12 mouse cellular contexts compared by ENCODE assay signal in genomic region chr12:52671943-52672342, GRCm38 (mm10). TPM values are rescaled to one million over a fixed set of nuclear protein-coding genes. Genes with fewer than 3 reads are reported as not detected.
DNase-seq lines count a peak whose midpoint lies in the region; ATAC-seq and TF ChIP-seq lines count a peak whose summit lies in the region.
"Had no signal": no experiment of that assay in that cellular context is flagged by ENCODE, and none has a peak within 500 bp of the region (broad histone marks: within the 10 kb centered on the region; RNA-seq: fewer than 3 reads in every experiment).

No protein-coding gene starts in this region.

- no peaks in the 10 kb centered on the region for H3K9me3 ChIP-seq in heart, embryonic 10.5 days
- no peaks in the 10 kb centered on the region for H3K9me3 ChIP-seq in embryonic facial prominence, embryonic 15.5 days (replicated peaks)
- no peaks in the 10 kb centered on the region for H3K9me3 ChIP-seq in limb, embryonic 12.5 days

- H3K36me3 ChIP-seq in heart, embryonic 10.5 days = no peaks in the 10 kb centered on the region
- no peaks in the 10 kb centered on the region for H3K36me3 ChIP-seq in embryonic facial prominence, embryonic 15.5 days
- H3K36me3 ChIP-seq in limb, embryonic 12.5 days = no peaks in the 10 kb centered on the region

- intact Hi-C loops in heart, postnatal 14 days (cut with DNase I) = no loop called here
- intact Hi-C loops in gastrocnemius, adult 2 months (cut with DNase I) = no loop called here
- intact Hi-C loops in left cerebral cortex, postnatal 14 days (cut with DNase I) = no loop called here

- no peak overlapping the region for H3K9ac ChIP-seq in embryonic facial prominence, embryonic 15.5 days
- H3K9ac ChIP-seq in limb, embryonic 12.5 days (replicated peaks) = no peak overlapping the region
- H3K9ac ChIP-seq: liver, embryonic 14.5 days had no signal

- H3K4me1 ChIP-seq in heart, embryonic 10.5 days = peaks cover 5% of the 10 kb centered on the region; the same call in 1 of the 2 replicates
- H3K4me1 ChIP-seq in embryonic facial prominence, embryonic 15.5 days = peaks cover 13% of the 10 kb centered on the region
- H3K4me1 ChIP-seq in limb, embryonic 12.5 days (replicated peaks) = peaks cover 18% of the 10 kb centered on the region

- no peak for DNase-seq in heart, embryonic 10.5 days (ENCODE audit: low spot score)
- no peak for DNase-seq in heart, postnatal 14 days
- DNase-seq in Muller cell, postnatal 12 days (ENCODE audit: inconsistent ontology term) = peak; percentile 43
- no peak for DNase-seq in gastrocnemius, adult 2 months
- DNase-seq in left cerebral cortex, postnatal 14 days (ENCODE audit: low spot score in 2 of 2) = no peak
- DNase-seq: kidney, postnatal 25 days; lung, postnatal 4 days; right cerebral cortex, postnatal 25 days had no signal

- ATAC-seq in embryonic facial prominence, embryonic 15.5 days (ENCODE audit: insufficient number of reproducible peaks, low FRiP score, low TSS enrichment, low read depth) = no peak
- no peak for ATAC-seq in limb, embryonic 12.5 days (ENCODE audit: insufficient number of reproducible peaks, insufficient read depth, low FRiP score, low TSS enrichment, low read depth)
- ATAC-seq in megakaryocyte-erythroid progenitor cell, adult 5-6 weeks (replicated peaks; ENCODE audit: low FRiP score, low TSS enrichment, poor library complexity, severe bottlenecking) = no peak

- TF ChIP-seq CTCF in gastrocnemius, adult 2 months (IDR thresholded peaks at IDR 0.05) = no peak

- no peak overlapping the region for H3K4me2 ChIP-seq in embryonic facial prominence, embryonic 15.5 days (replicated peaks)
- no peak overlapping the region for H3K4me2 ChIP-seq in limb, embryonic 12.5 days

- 67% methylated on average over 6 of the region's 6 CpGs for WGBS in heart, embryonic 10.5 days
- WGBS in embryonic facial prominence, embryonic 15.5 days = 52% methylated on average over 6 of the region's 6 CpGs
- 49% methylated on average over 6 of the region's 6 CpGs for WGBS in limb, embryonic 12.5 days

- no peaks in the 10 kb centered on the region for H3K27me3 ChIP-seq in heart, embryonic 10.5 days (ENCODE audit: insufficient read depth, poor library complexity, severe bottlenecking)
- no peaks in the 10 kb centered on the region for H3K27me3 ChIP-seq in embryonic facial prominence, embryonic 15.5 days
- no peaks in the 10 kb centered on the region for H3K27me3 ChIP-seq in limb, embryonic 12.5 days

- no peak overlapping the region for H3K4me3 ChIP-seq in heart, embryonic 10.5 days
- H3K4me3 ChIP-seq in embryonic facial prominence, embryonic 15.5 days (replicated peaks) = no peak overlapping the region
- H3K4me3 ChIP-seq in limb, embryonic 12.5 days (replicated peaks) = no peak overlapping the region
- no peak overlapping the region for H3K4me3 ChIP-seq in gastrocnemius, adult 2 months

- 0 out of 2 replicates have a peak overlapping the region, but pooled peaks have one; percentile 52 for H3K27ac ChIP-seq in heart, embryonic 10.5 days
- 0 out of 2 replicates have a peak overlapping the region, but pooled peaks have one; percentile 4 for H3K27ac ChIP-seq in embryonic facial prominence, embryonic 15.5 days (replicated peaks)
- 0 out of 2 replicates have a peak overlapping the region, but pooled peaks have one; percentile 5 for H3K27ac ChIP-seq in limb, embryonic 12.5 days
- H3K27ac ChIP-seq in gastrocnemius, adult 2 months = no peak overlapping the region
- H3K27ac ChIP-seq: liver, embryonic 14.5 days had no signal

RNA-seq across cellular contexts. Expression of gene Akap6, which starts 27.2 kb away (rescaled TPM):
- 2.3 and 6.0 TPM in 2 replicates for polyA plus RNA-seq in heart, embryonic 10.5 days (2016; fragmentation: Nextera tagmentation; extraction: Ambion mirVana)
- 100 to 1,000 TPM in 1 of 2 experiments, 10 to 100 TPM in 1; 89.1 to 100 TPM for total RNA-seq in heart, postnatal 14 days (2021)
- polyA plus RNA-seq in embryonic facial prominence, embryonic 15.5 days (2015; fragmentation: Nextera tagmentation; extraction: Ambion mirVana) = 2.2 and 3.2 TPM in 2 replicates
- polyA plus RNA-seq in limb, embryonic 12.5 days (2016; fragmentation: Nextera tagmentation; extraction: Ambion mirVana) = 0.88 and 0.94 TPM in 2 replicates
- 10 to 100 TPM; 25.6 to 37.0 TPM for total RNA-seq in gastrocnemius, adult 2 months (2021)
- total RNA-seq in megakaryocyte-erythroid progenitor cell, adult 5-6 weeks (2014; fragmentation: Nextera tagmentation) = 0.13 TPM in 1 of 2 replicates, not detected in the other
- 0.15 and 0.52 TPM in 2 replicates for total RNA-seq in megakaryocyte-erythroid progenitor cell, adult 5-6 weeks (2017)
- 100 to 1,000 TPM; 183 to 196 TPM for total RNA-seq in left cerebral cortex, postnatal 14 days (2021)

Comparison
In these comparisons a context has a peak if more than half of its experiments do, and no peak if none do; other contexts are left out.
1. RNA of gene Akap6, which starts 27.2 kb away (total RNA-seq): 183 to 196 TPM in left cerebral cortex, postnatal 14 days, 89.1 to 100 TPM in heart, postnatal 14 days and 25.6 to 37.0 TPM in gastrocnemius, adult 2 months; 0.13 to 0.52 TPM in megakaryocyte-erythroid progenitor cell, adult 5-6 weeks; every median in the first group is over 10 times any median in the second.